Mouse (Mus musculus): ENCODE data around the gene Flt1.

The Flt1 gene
- long read RNA-seq, experiment 1, full-length matches to known transcripts = 13 of 35 reads
- long read RNA-seq, experiment 1, partial matches to known transcripts = 7 of 35 reads
- long read RNA-seq, experiment 1, other reads (novel, unspliced or antisense) = 15 of 35 reads
- long read RNA-seq, experiment 2, full-length matches to known transcripts = 9 of 46 reads
- long read RNA-seq, experiment 2, partial matches to known transcripts = 14 of 46 reads
- long read RNA-seq, experiment 2, other reads (novel, unspliced or antisense) = 23 of 46 reads

DNA sequence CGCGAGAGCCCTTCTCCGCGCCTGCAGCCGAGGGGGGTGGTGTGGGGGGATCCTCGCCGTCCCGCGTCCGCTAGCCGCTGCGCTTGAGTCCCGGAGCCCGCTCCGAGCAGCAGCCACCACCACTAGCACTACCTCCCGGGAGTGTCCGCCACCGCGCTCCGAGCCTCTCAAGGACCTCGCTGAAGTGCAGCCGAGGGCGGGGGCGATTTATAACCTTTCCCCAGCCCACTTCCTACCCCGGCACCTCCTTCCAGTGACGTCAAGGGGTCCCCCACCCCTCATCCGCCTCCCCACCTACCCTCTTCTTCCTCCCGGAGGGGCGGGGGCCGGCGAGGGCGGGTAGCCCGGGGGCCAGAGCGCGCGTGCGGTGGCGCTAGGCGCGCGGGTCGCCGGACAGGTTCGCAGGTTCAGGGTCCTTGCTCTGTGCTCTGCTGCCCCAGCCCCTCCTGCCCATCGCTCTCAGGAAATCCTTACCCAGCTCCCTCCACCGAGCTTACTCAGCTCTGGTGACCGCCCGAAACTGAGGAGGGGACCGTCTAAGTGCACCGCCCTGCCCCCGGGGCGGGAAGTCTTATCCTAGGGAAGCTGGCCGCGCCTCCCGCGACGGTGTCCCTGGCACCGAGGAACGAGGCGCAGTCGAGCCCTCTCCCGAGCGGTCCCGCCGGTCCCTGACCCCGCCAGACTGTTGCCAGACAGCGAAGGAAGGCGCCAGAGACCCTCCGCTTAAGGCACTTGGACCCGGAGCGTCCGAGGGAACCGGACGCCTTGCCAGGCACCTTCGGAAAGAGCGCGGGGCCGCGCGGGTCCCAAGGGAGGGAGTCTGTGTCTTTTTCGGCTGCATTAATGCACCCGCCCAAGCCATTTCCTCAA lies at the start of gene Flt1:
Flt1 (minus strand) TSS at position 181 of the 870 bp plus-strand sequence.
- intact Hi-C loops (cut with DNase I) = loop anchor here (10.0 kb wide), 1 partner anchor 119 kb away; no protein-coding TSS in a partner anchor

DNA sequence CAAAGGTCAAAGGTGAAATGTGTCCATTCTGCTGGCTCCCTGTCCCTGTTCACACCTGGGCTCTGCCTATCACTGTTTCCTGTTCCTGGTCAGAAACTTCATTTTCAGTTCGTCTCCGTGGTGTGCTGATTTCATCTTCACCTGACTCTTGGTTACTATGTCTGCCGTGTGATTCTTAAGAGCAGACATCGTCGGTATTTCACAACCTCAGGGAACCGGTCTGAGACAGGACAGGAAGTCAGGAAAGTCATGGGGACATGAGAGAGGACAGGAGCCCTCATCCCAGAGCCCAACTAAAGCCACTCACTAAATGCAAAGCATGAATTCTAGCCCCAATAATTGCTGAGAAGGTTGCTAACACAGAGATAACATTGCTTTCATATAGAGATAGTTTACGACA lies 49.4 kb upstream of the Flt1 start:
- intact Hi-C loops (cut with DNase I) = no loop called here

DNA sequence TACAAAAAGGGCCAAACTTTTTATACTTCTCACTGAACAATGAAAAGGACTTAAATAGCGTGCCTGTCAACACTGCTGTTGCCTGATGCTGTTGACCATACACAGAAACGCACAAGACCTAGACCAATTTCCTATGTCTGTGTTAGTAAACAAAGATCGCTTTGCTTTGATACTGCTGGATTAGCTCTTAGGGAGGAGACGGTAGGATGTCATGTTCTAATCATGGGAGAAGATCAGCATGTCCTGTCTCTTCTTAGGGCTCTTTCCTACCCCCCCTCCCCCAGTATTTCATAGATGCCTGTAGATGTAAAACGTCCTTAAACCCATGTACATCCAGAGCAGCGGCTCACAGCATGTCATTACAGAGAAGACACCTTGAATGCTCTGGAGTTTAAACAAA lies 44.1 kb upstream of the Flt1 start:
- intact Hi-C loops (cut with DNase I) = no loop called here

DNA sequence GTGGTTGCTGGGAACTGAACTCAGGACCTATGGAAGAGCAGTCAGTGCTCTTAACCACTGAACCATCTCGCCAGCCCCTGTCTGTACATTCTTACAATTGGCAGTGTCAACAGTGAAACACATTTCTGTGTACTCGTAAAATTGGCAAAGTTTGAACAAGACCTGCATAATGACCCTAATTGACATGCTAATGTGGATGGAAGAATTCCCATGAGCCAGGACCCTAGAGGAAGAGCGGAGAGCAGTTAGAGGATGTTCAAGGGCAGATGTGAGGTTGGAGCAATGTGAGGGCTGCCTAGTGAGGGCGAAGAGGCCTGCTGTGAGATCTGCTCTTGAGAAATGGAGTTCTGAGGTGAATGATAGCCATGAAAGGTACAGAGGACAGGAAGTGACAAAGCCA lies 38.2 kb upstream of the Flt1 start:
- intact Hi-C loops (cut with DNase I) = no loop called here

DNA sequence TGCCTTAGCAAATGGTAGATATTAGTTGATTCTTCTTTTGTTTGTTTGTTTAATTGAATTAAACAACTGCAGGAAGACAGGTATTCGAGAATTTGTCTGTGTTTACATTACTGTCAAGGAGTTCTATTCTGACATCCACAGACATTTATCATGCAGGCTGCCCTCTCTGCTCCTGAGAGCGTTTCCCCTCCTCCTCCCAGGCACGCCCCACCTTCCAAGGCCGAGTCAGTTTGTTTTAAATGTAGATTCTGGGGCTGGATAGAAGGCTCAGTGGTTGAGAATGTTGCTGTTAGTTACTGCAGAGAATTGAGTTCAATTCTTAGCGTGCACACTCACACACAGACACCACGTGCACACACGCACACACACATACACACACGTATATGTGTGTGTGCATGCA lies 36.2 kb upstream of the Flt1 start:
- intact Hi-C loops (cut with DNase I) = no loop called here

DNA sequence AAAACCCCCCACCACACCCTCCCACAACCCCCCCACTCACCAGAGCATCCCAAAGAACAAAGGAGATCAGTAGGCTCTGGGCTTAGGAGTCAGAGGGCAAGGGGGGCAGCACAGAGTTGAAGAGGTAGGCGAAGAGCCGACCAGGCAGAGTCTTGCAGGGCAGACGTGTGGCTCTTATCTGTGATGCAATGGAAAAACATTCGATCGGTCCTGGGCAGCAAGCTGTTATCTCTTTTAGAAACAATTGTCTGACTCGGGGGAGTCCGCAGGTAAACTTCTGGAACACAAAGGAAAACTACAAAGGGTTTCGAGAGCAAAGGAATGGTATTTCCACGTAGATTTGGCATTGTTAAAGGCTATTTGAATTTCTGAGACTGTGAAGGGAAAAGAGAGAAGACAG lies 35.5 kb upstream of the Flt1 start:
- intact Hi-C loops (cut with DNase I) = no loop called here

DNA sequence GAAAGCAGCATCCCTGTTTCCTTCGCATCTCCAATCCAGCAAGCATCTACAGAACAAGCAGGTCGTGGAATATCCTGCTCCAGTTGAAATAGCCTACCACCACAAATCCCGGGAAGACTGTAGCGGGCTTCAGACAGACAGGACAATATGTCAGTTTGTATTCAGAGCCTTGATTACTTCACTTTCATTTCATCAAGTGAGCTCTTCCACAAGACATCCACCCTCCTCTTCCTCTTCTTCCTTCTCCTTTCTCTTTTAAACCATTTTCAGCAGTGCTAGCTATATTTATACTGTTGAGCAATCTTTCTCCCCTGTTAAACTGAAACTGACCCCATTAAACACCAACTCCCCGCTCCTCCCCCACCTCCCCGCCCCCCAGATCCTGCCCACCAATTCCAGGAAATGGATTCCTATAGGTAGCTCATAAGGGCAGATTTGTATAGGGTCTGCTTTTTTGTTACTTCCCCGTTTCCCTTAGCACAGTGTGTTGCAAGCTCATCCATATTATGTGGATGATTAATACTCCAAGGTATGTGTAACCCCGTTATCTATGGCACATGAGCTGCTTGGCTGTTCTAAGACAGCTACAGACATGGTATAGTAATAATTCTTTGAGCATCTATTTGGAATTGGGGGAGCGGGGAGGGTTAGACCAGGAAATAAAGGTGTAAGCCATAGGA lies 33.0 kb upstream of the Flt1 start:
- intact Hi-C loops (cut with DNase I) = no loop called here

DNA sequence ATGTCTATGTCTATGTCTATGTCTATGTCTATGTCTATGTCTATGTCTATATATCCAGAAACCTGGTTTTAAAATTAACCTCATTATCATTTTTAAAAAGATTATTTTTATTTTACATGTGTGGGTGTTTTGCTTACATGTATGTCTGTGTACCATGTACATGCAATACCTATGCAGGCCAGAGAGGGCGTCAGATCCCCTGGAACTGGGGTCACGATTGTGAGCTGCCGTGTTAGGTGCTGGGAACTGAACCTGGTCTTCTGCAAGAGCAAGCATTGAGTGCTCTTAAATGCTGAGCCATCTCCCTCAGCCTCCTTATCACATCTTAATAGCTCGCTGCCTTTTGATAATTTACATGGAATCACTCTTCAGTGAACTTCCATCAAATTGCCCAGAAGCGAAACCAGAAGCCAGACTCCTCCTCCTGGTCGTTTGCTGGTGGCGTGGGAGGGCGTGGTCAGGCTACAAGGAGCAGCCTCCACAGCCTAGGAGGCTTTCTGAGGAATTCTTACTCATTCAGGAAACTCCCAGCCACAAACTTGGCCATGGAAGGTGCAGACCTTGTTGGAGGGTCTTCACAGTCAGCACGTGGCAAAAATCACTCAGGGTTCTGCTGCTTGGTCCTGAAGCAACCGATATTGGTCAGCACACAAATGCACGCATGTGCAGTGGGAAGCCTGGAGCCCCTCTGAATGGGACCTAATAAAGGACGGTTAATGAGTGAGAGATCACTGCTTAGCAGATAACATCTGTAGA lies 32.2 kb upstream of the Flt1 start:
- intact Hi-C loops (cut with DNase I) = no loop called here

DNA sequence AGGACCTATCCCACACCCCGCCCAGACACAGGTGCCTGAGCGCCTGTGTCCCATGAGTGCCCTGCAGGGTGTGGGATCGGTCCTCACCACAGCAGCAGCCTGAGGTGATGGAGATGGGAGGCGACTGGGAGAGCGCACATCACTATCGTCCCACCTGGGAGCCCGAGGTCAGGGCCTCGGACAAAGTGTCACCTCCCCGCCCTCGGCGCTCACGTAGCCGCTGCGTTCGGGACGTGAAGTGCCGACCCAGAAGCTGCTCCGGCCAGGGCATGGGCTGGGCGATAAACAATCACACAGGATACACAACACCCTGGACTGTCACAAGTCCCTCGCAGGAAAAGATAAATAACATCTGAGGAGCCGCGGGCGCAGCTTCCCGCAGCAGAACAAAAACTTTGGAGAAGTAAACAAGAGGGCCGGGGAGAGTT lies 27.1 kb upstream of the Flt1 start:
- intact Hi-C loops (cut with DNase I) = no loop called here

DNA sequence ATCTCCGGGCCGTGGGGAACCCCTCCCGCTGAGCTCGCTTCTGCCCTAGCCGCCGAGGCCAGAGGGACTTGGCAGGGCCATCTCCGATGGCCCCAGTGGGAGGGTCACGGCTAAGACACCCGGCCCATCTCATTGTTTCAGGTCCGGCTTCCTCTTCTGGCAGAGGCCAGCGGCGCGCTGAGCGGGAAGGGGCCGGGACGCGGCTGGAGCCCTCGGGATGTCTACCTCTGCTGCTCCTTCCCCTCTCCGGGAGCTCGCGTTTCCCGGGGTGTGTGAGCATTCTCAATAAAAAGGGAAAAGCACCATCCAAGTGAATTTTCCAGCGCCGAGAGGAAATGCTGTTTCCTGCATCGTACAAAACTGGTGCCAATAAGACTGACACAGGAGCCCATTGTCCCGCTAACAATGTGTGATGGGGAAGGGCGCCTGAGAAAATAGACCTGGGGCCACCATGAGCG lies 25.9 kb upstream of the Flt1 start:
- intact Hi-C loops (cut with DNase I) = no loop called here

DNA sequence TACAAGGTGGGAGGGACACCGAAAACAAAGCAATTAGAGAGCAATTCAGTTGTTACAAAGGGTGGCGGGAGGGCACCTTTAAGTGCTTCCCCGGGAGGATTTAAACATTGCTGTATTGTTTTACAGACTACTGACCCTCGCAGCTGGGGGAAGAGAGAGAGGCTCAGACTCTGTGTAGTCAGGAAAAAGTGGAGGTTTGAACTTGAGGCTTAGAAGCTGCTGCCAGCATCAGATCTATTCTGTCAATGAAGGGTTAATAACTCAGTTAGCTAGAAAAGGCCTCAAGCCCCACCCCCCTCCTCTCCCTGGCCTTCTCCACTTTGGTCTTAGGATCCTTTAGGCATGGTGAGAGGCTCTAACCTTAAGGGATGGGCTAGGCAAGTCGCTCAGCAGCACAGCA lies 24.2 kb upstream of the Flt1 start:
- intact Hi-C loops (cut with DNase I) = no loop called here

DNA sequence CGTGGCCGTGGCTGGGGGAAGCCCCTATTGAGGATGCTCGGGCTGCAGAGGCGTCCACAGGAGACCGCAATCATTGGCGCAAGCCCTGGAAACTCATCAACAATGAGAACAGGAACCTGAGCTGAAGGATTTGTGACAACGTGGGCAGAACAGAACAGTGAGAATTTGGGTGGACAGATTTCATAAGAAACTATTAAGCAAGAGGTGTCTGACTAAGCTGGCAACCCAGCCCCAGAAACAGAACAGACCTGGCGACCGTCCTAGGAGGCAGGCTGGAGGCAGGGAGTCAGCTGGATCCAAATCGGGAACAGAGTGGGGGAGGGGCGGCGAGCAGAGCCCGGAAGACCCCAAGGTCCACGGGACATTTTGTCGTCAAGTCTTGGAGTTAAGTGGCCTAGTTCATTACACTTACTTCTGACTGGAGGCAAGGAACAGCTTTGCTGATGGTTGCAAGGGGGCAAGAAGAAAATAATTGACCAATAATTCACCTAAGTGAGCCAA lies 22.3 kb upstream of the Flt1 start:
- intact Hi-C loops (cut with DNase I) = no loop called here

DNA sequence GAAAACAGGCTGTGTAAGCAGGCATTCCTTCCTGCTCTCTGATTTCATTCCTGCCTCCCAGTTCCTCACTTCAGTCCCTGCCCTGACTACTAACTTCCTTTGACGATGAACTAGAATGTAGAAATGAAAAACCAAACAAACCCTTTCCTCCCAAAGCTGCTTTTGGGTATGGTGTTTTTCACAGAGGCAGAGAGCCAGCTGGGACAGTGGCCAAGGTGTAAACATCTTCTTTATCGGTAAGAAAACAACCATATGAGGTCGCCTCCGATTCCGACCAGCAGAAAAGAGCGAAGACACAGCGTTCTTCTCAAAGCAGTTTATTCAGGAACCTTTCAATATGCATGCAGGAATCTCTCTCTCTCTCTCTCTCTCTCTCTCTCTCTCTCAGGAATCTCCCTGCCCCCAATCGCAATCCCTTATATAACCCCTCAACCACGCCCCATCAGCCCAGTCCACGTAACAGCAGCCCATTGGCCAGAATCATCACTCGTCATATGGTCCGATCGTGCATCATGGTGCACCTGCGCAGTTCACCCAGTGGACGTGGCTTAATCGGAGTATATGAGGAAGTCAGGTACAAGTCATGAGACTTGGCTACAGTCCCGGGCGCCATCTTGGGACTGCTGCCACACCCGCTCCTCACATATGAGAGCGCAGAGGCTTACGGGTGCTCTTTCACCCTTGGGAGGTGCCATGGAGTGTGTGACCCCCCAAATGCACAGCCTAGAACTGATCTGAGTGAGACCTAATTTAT lies 19.3 kb upstream of the Flt1 start:
- intact Hi-C loops (cut with DNase I) = no loop called here

DNA sequence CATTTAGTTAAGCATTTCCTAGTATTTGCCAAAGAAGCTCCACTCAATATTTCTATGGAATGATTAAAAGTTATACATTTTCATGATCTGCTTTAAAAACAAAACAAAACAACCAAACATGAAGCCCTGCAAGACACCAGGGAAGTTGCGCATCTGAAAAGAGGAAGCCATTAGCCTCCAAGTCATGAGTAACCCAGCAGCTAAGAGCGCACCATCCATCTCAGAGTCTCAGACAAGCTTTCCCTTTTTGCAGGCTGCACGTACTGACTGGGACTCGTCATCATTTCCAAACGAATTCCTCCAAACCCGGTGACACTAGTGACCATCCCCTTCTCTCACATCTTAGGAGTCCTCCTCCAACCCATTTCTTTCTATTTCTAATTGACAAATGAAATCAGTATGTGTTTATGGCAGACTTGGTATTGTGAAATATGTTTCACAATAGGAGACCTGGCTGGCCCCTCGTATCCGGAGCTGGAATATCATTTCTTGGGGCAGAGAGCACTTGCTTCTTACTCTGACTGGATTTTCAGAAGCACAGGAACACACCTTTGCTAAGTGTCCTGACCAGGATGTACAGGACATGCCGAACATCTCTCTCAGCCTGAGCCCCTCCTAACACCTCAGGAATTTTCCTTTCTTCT lies 16.8 kb upstream of the Flt1 start:
- intact Hi-C loops (cut with DNase I) = no loop called here

DNA sequence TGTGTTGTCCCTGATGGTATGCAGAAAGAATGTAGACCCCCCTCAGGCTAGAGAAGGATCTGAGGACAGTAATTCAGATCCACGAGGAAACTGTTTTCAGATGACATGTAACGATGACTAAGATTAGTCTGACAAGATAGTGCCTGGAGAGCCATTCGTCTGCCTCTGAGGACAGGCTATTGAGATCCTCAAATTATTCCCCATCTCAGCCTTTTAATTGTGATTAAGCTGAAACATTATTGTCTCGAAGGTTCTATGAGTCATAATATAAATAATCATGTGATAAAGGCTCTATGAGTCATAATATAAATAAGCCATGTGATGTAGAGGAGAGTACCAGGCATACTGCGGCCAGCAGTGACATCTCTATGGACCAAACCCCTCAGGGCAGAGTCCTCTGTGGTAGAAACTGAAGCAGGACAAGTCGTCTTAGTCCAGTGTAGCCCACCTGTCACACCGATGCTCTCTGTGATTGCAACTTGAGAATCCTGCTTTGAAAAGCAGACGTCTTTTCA lies 11.0 kb upstream of the Flt1 start:
- intact Hi-C loops (cut with DNase I) = no loop called here

DNA sequence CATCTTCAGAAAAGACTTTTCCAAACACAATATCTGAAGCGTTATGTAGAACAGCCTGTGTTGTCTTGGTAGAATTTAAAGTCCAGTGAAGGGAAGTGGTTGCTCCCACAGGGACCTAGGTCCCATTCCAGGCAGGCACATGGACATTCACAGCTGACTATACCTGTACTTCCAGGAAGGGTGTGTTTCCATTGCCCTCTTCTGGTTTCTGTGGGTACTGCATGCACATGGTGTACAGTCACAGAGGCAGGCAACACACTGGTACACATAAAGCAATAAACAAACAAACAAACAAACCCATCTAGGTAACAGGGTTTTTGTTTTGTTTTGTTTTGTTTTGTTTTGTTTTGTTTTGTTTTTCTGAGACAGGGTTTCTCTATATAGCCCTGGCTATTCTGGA lies 7.9 kb upstream of the Flt1 start:
- intact Hi-C loops (cut with DNase I) = no loop called here

DNA sequence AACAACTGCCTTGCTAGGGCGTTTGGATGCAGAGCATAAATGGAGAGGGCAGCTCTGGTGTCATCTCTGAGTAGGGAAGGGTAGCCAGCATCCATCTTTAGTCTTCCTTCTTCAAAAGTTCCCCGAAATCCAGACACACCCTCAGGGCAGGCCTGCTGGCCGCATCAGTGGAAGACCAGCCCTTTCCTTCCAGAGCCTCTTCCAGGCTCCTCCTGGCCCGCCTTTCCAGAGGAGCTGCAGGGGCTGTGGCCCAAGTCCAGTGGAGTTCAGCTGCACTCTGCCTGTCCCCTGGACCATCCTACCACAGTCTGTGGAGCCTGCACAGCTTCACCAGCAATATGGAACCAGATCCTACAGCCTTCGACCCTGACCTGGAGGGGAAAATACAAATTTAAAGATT lies 7.1 kb upstream of the Flt1 start:
- intact Hi-C loops (cut with DNase I) = no loop called here

DNA sequence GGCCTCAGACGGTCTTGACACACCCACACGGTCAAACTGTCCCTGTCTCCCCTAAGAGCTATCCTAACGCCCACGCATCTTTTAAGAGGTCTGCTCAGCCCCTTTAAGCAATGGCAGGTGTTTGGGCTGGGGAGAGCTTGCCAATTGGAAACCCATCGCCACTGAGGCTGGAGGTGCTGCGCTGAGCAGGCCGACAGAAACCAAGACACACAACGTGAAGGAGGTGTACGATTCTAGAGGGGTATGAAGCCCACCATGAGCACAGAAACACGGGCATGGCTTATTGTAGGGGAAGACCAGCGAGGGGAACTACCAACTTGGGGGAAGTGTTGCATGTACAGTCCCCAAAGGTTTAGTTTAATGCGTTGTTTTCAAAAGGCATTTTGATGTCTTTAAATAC lies 1.7 kb upstream of the Flt1 start:
- intact Hi-C loops (cut with DNase I) = loop anchor here (10.0 kb wide), 1 partner anchor 117 kb away; no protein-coding TSS in a partner anchor

DNA sequence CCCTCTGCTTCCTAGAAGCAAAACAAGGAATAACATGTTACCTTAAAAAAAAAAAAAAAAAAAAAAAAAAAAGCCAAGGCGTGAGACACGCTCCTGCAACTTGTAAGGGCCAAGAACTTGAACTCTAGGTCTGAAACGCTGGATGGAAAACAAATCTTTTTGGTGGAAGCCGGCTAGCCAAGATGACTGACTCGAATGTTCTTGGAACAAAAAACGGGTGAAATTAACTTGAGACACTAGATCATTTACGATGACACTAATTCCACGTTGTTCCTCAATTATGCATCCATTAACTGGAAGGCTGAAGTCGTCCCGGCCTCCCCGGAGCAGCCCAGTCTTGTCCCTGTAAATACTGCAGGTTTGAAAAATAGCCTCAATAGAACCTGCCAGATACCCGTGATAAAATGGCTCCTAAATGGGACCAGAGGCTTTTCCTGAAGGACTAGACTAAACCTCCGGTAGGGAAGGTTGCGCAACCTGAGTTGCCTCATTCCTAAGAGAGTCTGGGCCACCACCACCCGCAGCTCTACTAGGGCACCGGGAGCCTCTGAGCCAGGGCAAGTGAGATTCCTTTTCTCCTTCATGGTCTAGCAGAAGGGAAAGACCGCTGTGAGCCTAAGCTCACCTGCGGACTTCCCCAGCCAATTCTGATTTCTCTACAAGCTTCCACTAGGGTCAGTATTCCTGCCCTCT lies 1.0 kb upstream of the Flt1 start:
- intact Hi-C loops (cut with DNase I) = loop anchor here (10.0 kb wide), 1 partner anchor 118 kb away; no protein-coding TSS in a partner anchor

Measured in adrenal gland (tissue).